Mouse (Mus musculus) ES-E14 (cell line): Measurements from ENCODE around the gene Mapk6.

Source experiments
- HCFC1 ChIP-seq: IDR thresholded peaks from 2 replicates; pipeline ENCODE4 v1.6.1; 2012; ENCODE audit warnings: low read length, inconsistent platforms, borderline replicate concordance; ENCODE audit not compliant: insufficient read depth
- ZC3H11A ChIP-seq: IDR thresholded peaks from 2 replicates; pipeline ENCODE4 v1.6.1; 2012; ENCODE audit warnings: low read depth, mild to moderate bottlenecking, inconsistent platforms, low read length, borderline replicate concordance

DNA sequence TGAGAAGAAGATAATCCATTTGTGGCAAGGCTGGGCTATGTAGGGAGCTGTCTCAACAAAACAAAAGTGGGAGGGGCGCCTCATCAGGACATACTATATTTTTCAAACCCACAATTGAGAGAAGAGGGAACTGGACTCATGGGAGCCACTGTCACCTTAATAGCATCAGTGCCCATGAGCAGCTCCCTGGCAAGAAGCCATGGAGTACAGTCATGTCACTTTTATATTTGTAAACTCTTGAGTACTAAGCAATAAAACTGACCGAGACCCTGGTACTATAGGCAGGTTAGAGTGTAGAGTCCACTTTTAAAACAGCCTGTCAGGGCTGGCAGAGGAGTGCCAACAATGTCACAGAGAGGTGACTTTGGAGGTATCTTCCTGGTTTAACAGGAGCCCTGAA lies 3.7 kb downstream of the Mapk6 start:
- TF ChIP-seq HCFC1, result no peak
- TF ChIP-seq ZC3H11A, result no peak
